Mouse (Mus musculus) c-Kit-positive CD71-positive TER-119-negative erythroid progenitor cells, embryonic 14.5 days (primary cell): Measurements from ENCODE around the gene B3gnt7.
"Not testable (repeated sequence)": the region's sequence is repeated elsewhere in the genome, so short reads cannot be mapped to it uniquely, and the experiment has no call there.

Experiments used
- DNase-seq: peaks from one replicate; pipeline ENCODE4 v3.0.0-alpha.2; 2013; ENCODE audit warnings: low read depth

Gene B3gnt7

DNA sequence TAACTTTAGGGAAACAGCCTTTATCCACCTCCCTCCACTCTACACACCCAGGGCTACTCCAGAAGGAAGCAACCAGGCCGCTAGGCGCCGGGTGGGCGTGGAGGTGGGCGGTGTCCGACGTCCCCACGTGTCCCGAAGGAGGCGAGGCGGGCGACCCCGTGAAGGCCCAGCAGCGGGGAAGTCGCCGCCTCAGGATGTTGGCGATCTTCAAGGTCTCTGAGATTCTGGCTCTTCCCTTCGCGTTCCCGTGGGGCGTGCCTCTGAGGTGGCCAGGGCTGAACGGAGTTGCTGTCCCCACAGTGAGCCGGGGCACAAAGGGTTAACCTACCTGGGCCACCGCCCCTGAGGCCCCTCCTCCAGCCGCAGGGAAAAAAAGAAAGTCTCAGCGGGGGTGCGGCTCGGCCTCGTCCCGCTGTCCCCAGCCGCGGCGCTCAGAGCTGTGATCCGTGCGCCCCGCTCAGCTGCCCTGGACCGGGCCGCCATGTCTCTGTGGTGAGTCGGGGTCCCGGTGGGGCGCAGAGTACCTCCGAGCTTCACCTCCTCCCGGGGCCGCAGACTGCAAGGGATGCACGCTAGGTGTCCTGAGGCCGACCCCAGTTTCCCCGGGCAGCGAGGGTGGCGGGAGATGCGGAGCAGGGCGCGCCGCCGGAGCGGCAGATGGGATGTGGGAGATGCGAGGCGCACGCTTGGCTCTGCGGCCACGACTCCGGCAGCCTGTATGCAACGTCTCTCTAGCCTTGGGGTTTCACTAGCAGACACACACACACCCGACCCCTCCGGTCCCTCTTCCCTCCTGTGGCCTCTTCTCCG, 636 bp downstream of the B3gnt7 start:
- DNase-seq, result peak; percentile 58

DNA sequence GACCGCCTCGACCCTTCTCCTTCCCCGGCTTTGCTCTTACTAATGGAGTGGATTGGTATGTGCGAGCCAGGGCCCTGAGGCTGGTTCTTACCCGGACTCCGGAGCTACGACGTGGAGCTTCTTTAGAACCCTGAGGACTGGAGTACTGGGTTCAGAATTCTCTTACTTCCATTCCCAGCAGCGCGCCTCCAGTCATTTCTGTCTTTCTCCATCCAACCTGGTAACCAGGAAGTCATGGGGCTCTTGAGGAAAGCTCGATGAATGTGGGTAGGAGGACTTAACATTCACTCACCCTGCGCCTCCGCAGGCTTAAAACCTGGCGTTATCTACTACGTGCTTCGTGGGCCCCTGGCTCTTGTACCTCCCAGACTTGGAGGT, 1.2 kb downstream of the B3gnt7 start:
- DNase-seq, result no peak

DNA sequence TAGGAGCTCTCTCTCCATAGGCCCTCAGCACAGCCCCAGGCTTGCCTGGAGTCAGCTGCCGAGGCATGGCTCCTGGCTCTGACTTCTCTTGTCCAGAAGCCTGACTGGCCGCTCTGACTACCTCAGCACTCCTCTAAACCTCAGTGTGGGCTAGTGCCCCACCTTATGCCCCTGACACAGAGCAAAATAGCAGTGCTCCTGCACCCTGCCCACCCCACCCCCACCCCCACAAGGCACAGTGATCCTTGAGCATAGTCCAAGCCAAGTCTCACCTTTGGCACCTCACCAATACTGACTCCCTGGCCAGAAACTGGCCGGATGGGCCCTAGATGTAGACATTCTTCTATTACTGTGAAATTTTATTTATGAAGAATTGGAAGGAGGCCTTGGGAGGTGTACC, 4.1 kb downstream of the B3gnt7 start:
- DNase-seq, result no peak

DNA sequence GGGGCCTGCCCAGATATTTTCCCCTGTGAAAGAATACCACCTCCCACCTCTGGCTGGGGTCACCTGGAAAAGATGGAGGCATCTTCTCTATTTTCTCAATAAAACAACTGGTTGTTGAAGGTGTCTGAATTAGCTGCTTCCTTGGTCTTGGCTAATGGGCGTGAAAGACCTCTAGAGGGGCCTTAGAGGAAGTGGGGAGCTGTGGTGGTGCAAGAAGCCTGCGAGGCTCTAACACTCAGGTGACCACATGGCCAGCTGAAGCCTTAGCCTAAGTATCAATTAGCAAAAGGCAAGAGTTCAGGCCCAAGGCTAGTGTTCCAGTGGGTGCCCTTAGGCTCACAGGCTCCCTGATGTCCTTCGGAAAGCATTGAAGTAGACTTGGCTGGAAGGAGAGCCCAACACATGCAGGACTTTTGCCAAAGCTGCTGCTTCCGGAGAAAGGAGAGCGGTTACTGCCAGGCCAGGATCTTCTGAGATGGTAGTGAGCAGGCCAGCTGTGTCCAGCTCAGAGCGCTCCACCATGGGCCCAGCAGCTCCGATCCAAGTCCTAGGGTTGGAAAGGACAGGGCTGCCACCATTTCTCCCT, 4.6 kb downstream of the B3gnt7 start:
- DNase-seq, result no peak

DNA sequence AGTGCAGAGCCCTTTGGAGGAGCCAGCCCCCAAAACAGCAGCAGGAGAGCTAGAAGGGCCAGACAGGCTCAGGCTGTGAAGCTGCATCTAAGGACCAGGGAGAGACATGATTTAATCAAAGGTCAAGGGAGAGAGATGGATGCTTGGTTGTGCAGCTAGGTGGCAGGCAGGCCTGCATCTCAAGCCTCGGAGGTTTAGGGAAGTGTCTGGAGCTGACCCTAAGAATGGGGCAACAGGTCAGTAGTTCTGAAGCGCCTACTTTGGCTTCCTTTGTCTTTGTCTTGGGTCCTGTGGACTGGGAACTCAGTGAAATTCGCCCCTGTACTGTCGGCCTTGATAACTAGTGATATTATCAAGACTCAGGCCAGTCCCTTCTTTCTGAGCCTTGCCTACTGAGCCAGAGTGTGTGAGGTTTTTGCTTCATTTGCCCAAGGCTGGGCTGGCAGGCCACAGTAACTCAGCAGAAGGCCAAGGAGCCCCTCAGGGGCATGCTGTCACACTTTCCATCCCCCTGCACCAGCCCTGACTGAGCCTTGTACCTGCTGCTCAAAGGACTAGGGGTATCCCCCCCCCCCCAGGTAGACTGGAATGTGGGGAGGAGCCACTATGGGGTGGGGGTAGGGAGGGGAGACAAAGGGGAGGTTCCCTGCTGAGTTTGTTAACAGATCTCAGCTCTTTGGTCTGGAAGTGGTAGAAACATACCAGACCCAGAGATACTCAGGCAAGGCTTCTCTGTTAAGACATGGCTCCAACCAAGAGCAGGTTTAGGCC, 5.4 kb downstream of the B3gnt7 start:
- DNase-seq, result no peak

DNA sequence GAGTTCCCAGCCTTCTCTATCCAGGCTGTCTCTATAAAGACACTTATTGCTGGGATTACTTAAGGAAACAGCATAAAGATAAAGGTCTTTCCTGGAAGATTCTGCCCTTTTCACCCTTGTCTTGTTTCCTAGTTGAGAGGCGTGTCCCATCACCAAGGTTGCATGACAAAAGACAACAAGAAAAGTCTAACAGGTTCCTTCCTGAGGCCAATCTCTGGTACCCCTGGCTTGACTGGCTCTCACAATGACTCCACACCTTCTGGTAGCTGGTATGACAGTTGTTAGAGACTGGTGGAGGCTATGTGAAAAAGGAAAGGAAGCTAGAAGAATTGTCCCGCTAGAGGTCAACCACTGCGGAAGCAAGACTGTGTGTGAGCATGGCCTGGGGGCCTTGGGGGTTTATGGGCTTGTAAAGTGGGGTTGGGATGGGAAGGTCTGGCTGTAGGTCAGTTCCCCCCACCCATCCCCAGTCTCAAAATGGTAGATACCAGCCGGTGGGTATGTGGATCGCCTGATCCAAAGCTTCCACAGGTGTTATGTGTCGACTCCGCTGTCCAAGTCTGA, 6.7 kb downstream of the B3gnt7 start:
- no peak for DNase-seq

DNA sequence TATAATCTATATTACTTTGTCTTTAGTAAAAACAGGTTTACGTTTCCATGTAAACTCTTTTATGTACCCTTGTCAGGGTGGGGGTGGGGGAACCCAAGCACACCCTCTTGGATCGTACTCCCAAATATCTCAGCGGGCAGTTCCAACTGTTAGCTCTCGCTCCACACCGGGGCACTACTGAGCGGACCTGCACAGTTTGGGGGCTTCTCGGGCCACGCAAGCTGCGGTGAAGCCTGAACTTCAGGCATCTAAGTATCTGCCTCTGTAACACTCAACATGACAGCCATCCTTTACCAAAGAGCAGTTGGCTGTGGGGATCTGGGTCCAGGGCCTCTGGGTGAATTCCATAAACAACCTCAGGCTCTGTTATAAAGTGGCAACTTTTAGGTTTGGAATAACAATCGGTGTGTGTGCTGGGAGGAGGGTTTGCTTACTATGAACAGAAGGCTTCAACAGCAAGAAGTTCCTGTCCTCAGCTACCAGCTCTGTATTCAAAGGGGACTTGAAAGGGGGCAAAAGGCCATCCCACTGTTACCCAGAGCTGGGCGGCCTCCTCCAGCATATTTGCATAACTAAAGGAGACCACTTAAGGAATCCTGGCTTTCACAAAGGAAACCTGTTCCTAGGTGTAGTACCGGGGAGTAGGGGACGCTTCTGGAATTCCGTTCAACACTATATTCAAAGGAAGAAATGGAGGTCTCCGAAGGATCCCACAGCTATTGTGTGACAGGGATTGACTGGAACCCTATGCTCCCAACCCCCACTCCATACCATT, 8.1 kb downstream of the B3gnt7 start:
- no peak for DNase-seq

DNA sequence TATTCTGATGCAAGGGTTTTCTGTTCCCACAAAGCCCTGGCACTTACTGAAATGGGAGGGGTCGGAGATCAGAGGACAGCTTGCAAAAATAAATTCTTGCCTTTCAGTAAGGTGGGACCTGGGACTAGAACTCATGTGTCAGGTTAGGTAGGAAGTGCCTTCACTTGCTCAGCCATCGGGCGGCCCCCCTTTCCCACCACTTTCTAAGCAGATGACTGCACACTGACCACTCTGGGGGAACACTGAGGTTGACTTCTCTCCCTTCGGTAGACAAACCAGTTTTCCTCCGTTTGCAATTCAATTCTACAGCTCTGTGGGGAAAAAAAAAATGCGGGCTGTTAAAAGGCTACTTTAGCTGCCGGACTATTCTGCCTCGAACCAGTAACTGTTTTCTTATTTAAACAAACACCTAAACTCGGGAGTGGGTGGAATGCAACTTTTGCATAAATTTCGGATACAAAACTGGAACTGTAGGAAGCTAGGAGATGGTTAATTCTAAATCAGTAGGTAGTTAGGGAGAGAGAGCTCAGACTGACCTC, 8.9 kb downstream of the B3gnt7 start:
- no peak for DNase-seq

DNA sequence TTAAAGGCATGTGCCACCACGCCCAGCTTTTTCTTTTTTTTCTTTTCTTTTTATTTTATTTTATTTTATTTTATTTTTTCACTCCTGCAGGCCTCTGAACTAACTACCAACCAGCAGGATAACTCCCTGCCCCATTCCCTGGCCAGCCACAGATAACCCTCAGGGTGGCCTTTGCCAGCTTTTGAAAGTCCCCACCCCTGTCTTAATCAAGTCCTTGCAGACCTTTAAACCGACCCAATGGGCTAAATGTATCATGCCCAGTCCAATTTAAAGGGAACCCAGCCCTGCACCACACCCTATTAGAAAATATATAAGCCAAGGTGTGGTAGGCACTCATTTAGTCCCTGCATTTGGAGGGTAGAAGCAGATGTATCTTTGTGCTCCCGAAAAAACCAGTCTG, 9.6 kb downstream of the B3gnt7 start:
- DNase-seq, result peak; percentile 69

DNA sequence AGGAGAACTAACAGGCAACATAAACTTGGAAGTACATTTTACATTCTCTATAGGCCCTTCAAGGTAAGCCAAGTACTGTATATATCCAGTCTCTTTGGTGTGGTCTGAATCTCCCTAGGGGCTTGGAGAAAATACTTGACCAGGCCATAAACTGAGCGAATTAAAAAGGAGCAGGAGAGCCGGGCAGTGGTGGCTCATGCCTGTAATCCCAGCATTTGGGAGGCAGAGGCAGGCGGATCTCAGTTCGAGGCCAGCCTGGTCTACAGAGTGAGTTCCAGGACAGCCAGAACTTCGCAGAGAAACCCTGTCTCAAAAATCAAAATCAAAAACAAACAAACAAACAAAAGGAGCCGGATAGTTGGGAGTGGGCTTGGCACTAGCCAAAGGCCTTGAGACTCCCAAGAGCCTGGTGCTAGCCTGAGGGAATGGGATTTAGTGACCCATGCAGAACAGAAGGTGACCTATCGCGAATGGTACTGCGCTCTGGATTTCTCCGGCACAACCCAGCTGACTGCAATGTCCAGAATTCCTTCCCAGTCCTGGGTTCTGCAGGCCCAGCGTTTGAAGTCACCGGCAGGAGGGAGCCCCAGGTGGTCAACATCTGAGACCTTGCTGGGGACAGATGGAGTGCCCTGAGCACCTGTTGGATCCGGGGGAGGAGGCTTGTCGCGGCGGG, 10.6 kb downstream of the B3gnt7 start:
- DNase-seq, result no peak

DNA sequence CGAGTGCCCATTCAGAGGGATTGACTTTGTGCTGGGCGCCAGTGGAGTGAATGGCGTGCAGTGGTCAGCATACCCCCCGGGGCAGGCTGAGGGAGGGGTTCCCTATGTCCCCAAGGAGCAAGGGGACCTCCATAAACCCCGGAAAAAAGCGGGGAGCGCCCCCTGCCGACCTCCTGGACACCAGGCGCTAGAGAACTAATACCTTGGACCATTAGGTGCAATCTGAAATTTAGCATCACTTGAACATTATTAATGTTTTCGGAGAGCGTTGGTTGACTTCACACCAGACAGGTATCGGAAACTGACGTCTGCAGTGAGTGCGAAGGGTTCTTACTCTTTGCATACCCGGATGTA, 11.1 kb downstream of the B3gnt7 start:
- no peak for DNase-seq

DNA sequence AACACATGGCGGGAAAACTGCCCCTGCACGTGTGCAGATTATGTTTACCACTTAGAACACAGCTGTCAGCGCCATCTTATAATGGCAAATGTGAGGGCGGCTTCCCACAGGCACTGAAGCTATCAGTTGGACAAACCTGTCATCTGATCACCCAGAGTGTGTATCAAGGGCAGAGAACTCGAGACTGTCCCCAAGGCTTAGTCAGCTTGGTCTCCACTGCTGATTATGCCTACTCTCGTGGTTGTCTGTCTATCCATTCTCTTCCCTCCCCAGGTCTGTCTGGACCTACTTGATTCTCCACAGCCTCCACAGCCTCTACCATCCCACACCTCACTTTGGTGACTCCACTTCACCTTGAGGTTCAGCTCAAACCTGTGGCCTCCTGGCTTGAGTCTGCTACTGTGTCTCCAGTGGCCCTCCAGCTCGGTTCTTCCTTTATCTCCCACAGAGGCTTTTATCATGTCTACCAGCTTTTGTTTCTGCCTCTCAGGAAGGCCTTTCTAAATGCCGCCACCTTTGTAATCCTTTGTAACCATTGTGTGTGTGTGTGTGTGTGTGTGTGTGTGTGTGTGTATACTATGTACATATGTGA, 18.3 kb downstream of the B3gnt7 start:
- peak; percentile 49 for DNase-seq

DNA sequence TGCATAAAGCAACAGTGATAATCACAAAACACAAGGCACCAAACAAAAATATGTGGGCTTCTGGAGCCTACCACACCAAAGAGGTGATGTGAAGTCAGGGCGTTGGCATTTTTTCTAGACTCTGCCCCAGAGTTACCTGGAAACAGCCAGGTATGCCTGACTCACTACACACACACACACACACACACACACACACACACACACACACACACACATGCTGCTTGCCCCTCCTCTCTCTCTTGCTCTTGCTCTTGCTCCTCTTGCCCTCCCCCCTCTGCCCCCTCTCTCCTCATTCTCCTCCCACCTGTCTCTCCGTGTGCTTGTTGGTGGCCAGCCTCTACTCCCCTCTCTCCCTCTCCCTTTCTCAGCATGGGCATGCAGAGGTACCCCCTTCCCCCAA, 33.7 kb downstream of the B3gnt7 start:
- DNase-seq, result no peak

DNA sequence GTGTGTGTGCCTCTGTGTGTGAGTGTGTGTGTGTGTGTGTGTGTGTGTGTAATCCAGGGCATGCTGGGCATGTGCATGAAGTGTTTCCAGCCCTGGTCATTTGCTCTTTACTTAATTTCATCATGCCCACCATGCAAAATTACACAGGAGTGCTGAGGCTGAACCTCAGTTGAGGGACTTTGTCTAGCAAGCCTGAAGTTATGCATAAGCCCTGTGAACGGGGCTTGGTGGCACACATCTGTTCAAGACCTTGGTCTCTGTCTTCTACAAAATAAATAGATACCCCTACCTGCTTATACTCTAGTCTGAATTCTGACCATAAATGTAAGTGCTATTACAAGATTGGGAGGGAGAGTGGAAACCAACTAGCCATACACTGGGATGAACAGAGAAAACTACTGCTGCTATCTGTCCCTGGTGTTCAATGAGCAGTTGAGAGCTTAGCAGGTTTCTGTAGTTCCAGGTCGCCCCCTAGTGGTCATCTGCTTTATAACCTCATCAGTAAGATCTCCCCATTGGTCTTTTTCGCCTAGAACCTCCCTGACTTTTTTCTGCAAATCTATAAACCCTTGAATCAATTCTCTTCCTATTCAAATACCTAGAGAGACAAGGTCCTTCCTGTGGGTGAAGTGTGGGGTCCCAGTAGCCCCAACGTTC, 36.7 kb downstream of the B3gnt7 start:
- peak; percentile 85 for DNase-seq

DNA sequence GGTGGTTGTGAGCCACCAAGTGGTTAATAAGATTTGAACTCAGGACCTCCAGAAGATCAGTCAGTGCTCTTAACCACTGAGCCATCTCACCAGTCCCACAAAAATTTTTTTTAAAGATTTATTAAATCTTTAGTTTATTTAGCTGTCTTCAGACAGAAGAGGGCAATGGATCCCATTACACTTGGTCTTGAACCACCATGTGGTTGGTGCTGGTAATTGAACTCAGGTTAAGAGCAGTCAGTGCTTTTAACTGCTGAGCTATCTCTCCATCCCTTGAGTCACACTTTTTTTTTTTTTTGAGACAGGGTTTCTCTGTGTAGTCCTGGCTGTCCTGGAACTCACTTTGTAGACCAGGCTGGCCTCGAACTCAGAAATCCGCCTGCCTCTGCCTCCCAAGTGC, 38.5 kb downstream of the B3gnt7 start:
- DNase-seq, result not testable (repeated sequence)

DNA sequence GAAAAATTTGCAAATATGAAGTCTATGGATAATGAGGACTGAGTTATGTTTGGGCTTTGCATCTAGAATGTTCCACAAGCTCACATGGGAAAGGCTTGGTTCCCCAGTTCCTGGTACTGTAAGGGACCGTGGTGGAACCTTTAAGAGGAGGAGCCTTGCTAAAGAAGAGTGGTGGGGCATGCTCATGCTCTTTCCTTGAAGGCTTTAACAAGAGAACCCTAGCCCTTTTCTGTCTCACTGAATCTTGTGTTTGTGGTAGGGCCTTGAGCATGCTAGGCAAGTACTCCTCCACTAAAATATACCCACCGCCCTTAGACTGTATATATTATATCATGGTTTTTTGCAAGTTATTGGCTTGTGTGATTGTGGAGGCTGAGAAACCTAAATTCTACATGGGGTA, 39.7 kb downstream of the B3gnt7 start:
- no peak for DNase-seq

DNA sequence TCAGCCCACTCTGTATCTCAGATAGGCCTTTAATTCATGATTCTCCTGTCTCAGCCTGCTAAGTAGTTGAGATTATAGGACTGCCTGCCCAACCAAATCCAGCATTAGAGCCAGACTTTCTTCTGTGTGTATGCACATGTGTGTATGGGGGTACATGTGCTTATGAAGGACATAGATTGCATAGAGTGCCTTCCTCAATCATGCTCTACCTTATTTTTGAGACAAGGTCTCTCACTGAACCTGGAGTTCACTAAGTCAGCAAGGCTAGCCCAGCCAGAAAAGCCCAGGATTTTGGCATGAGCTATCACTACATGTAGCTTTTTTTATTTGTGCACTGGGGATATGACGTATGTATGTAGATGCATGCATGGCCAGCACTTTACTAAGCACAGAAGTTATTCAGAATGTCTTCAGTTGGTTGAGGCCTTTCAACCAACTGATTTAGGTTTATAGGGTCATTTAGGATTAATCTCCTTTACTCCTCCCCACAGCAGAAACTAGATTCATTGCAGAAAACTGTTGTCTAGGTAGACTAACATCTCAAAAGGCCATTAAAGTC, 40.5 kb downstream of the B3gnt7 start:
- DNase-seq, result no peak

DNA sequence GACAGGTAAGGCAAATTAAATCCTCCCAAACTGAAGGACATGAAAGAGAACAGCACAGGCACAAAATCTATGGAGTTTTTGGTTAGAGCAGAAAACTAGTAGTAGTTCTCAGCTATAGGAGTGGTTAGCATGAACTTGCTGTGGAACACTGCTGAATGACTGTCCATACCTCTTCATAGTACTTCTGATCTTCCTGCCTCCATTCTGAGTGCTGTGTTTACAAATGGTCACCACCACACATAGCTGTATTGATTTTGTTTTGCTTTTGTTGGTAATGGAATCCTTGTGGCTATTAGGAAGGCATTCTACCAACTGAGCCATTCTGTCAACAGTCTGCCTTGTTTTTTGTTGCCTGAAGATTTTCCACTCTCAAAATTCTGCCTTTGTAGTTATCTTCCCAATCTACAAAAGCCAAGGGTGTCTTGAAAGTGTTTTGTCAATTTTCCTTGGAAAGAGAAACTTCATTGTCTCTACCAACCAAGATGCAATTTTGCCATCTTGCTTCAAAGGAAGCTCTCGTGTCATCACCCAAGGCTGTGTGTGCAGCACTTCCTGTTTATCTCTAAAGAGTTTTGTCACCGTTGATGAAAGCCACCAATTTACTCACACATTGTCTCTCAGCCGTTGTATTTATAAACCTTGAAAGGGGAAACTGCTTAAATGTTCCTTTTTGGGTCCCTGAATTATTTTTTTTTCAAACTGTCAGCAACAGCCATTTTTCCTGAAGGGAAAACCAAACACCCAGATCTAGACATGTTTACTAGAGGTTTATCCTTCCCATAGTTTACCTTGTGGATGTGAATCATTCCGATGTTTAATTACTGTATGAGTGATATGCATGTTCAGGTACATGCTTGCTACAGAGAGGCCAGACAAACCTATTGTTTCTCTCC, 41.6 kb downstream of the B3gnt7 start:
- no peak for DNase-seq

DNA sequence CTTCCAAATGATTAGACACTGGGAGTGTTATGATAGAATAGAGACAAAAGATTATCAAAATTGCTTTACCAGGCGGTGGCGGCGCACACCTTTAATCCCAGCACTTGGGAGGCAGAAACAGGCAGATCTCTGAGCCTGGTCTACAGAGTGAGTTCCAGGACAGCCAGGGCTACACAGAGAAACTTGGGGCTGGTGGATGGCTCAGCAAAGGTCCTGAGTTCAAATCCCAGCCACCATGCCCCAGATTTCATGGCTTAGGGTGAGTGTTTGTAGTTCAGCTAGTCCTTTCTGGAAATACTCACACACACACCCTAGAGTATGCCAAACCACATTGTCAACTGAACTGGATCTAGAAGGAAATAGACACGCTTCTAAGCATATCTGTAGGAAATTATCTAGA, 42.4 kb downstream of the B3gnt7 start:
- DNase-seq, result no peak
